Mouse (Mus musculus) limb, embryonic 11.5 days (tissue): ENCODE measurements at regions not wholly inside any gene's neighbourhood (a gene's known extent, or its start where the extent isn't known, plus 50 kb on each side); places are given as distances from the start of the nearest gene placed in this dataset.
"Not testable (repeated sequence)": the region's sequence is repeated elsewhere in the genome, so short reads cannot be mapped to it uniquely, and the experiment has no call there.

Experiments
- ATAC-seq: fragments of 200-750 bp; cut with Nextera tagmentation; 2 replicates; pipeline ENCODE4 v1.8.0; 2017; ENCODE audit warnings: low read depth; ENCODE audit not compliant: insufficient number of reproducible peaks, low FRiP score, low TSS enrichment
- DNase-seq: peaks from one replicate; pipeline ENCODE4 v3.0.0-alpha.2; 2015; ENCODE audit warnings: low spot score
- H3K27ac ChIP-seq: fragments of 300-500 bp; sonication (generic); replicated peaks from 2 replicates; pipeline ENCODE4 v1.5.1; 2014; ENCODE audit warnings: low read depth, mild to moderate bottlenecking, low read length
- H3K27me3 ChIP-seq: fragments of 300-500 bp; sonication (generic); 2 replicates; pipeline ENCODE4 v1.6.1; 2014; ENCODE audit warnings: mild to moderate bottlenecking, low read length, mixed read lengths; ENCODE audit not compliant: control insufficient read depth, insufficient read depth
- H3K36me3 ChIP-seq: fragments of 300-500 bp; sonication (generic); 2 replicates; pipeline ENCODE4 v1.6.1; 2014; ENCODE audit warnings: mild to moderate bottlenecking, low read length, moderate library complexity, mixed read lengths; ENCODE audit not compliant: control insufficient read depth, insufficient read depth
- H3K4me1 ChIP-seq: fragments of 300-500 bp; sonication (generic); 2 replicates; pipeline ENCODE4 v1.6.1; 2014; ENCODE audit warnings: low read length, mixed read lengths; ENCODE audit not compliant: control insufficient read depth, insufficient read depth
- H3K4me2 ChIP-seq: fragments of 300-500 bp; sonication (generic); 2 replicates; pipeline ENCODE4 v1.6.1; 2014; ENCODE audit warnings: low read depth, mild to moderate bottlenecking, moderate library complexity; ENCODE audit not compliant: severe bottlenecking
- H3K4me3 ChIP-seq: fragments of 300-500 bp; sonication (generic); 2 replicates; pipeline ENCODE4 v1.5.1; 2014; ENCODE audit warnings: low read depth, low read length
- H3K9ac ChIP-seq: fragments of 300-500 bp; sonication (generic); 2 replicates; pipeline ENCODE4 v1.6.1; 2014; ENCODE audit warnings: mild to moderate bottlenecking, low read length
- H3K9me3 ChIP-seq: fragments of 300-500 bp; sonication (generic); 2 replicates; pipeline ENCODE4 v1.6.1; 2016; ENCODE audit warnings: low read length; ENCODE audit not compliant: control insufficient read depth
- WGBS: fragments of 180-500 bp; shearing (Covaris S2); extraction: QIAGEN DNeasy Blood & Tissue Kit; methylation state at CpG from one replicate; pipeline ENCODE4 v1.1.7; 2014; 5-methylcytosine and 5-hydroxymethylcytosine counted together

GRCm38 (mm10) chr4:147231381-147231780, 74.1 kb upstream of the Zfp988 start:
- DNase-seq: not testable (repeated sequence)
- WGBS: 85% methylated on average over 2 of the region's 2 CpGs

GRCm38 (mm10) chr4:147231787-147232186, 73.7 kb upstream of the Zfp988 start:
- 89% methylated on average over 3 of the region's 3 CpGs for WGBS
- not testable (repeated sequence) for H3K36me3 ChIP-seq, H3K27ac ChIP-seq, H3K4me3 ChIP-seq, H3K4me2 ChIP-seq, H3K9ac ChIP-seq, DNase-seq, ATAC-seq, H3K4me1 ChIP-seq, H3K9me3 ChIP-seq, H3K27me3 ChIP-seq

More at GRCm38 (mm10) chr4:147231381-147231780, 74.1 kb upstream of the Zfp988 start:
- not testable (repeated sequence) for H3K9me3 ChIP-seq, H3K4me2 ChIP-seq, H3K4me3 ChIP-seq, H3K9ac ChIP-seq, H3K36me3 ChIP-seq, H3K27me3 ChIP-seq, H3K27ac ChIP-seq, ATAC-seq, H3K4me1 ChIP-seq

DNA sequence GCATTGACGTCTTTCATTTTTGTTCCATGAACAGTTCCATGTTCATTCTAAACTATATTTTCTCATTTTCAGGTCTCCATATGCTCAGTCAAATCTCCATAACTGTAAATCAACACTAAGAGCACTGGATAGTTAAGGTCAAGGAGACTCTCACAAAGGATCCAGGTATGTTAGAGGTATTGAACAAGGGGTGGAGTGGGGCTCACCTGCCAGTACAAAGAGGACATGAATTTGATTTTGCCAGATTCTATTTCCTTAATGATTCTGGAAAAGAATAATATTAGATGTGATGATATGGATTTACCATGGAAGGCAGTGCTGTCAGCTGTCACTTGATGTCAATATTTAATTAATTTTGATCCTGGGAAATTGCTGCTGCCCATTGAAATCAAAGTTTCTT, 73.2 kb upstream of the Zfp988 start:
- 97% methylated on average over 1 of the region's 1 CpGs for WGBS
- not testable (repeated sequence) for ATAC-seq, DNase-seq, H3K36me3 ChIP-seq, H3K4me1 ChIP-seq, H3K9me3 ChIP-seq, H3K27ac ChIP-seq, H3K9ac ChIP-seq, H3K4me2 ChIP-seq, H3K27me3 ChIP-seq, H3K4me3 ChIP-seq

GRCm38 (mm10) chr4:147234227-147234626, 71.2 kb upstream of the Zfp988 start:
- not testable (repeated sequence) for H3K9me3 ChIP-seq, H3K4me1 ChIP-seq, H3K36me3 ChIP-seq, DNase-seq, H3K9ac ChIP-seq, H3K4me2 ChIP-seq, H3K27ac ChIP-seq, H3K27me3 ChIP-seq, H3K4me3 ChIP-seq, ATAC-seq
- WGBS: 48% methylated on average over 2 of the region's 2 CpGs

DNA sequence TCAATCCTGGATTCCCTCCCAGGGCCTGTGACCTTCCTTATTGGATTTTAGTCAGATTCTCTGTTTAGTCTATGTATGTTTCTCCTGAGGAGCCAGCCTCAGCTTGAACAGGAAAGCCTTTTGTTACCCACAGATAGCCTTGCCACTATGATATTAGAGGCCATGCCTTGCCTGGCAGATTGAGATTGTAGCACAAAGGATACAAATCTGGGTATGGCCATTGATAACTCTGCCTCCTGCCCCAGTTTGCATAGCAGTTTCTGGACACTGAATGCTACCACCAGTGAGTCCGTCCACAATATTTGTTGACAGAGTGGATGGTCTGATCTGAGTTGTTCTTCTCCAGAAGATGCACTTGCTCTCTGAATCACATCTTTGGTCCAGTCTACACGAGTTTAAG, 70.0 kb upstream of the Zfp988 start:
- not testable (repeated sequence) for ATAC-seq, H3K9me3 ChIP-seq, H3K9ac ChIP-seq, H3K4me2 ChIP-seq, DNase-seq, H3K27ac ChIP-seq, H3K36me3 ChIP-seq, H3K4me3 ChIP-seq, H3K27me3 ChIP-seq, H3K4me1 ChIP-seq
- 61% methylated on average over 2 of the region's 2 CpGs for WGBS

DNA sequence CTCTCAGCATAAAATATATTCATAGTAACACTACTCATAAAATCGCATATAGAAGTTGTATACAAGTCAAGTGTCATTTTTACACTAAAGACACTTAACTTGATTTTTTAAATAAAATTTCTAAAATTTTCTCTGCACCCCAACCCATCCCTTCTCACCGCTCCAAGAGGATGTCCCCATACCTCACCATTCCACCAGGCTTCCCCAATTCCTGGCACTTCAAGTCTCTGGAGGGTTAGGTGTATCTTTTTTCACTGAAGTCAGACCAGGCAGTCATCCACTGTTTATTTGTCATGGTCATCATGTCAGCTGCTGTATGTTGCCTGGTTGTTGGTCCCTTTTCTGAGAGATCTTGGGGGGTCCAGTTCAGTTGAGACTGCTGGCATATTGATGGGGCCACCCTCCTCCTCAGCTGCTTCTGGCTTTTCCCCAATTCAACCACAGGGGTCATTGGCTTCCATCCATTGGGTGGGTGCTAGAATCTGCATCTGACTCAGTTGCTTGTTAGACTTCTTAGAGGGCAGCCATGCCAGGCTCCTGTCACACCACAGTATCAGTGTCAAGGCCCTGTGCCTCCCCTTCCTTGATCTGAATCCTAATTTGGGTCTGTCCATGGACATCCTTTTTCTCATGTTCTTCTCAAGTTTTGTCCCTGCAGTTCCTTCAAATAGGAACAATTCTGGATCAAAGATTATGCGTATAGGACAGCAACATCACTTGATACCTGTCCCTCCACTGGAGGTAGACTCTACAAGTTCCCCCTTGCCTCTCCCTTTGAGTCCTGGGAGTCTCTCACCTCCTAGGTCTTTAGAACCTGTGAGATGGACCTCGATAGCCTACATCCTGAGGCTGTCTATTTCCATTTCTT, 63.9 kb upstream of the Zfp988 start:
- H3K27me3 ChIP-seq, H3K27ac ChIP-seq, H3K9ac ChIP-seq, DNase-seq, H3K4me1 ChIP-seq, H3K4me3 ChIP-seq, H3K9me3 ChIP-seq, H3K4me2 ChIP-seq, H3K36me3 ChIP-seq: not testable (repeated sequence)
- 76% methylated on average over 4 of the region's 4 CpGs for WGBS
- ATAC-seq: peak; percentile 51; the same call in 1 of the 2 replicates

GRCm38 (mm10) chr4:147242183-147242477, 63.3 kb upstream of the Zfp988 start:
- no peak for DNase-seq
- 88% methylated on average over 2 of the region's 2 CpGs for WGBS
- H3K36me3 ChIP-seq: no peaks in the 10 kb centered on the region
- H3K27me3 ChIP-seq: no peaks in the 10 kb centered on the region
- no peak for ATAC-seq
- no peaks in the 10 kb centered on the region for H3K4me1 ChIP-seq
- H3K27ac ChIP-seq: no peak overlapping the region
- H3K4me3 ChIP-seq: no peak overlapping the region
- no peak overlapping the region for H3K9ac ChIP-seq
- peaks cover 10% of the 10 kb centered on the region for H3K9me3 ChIP-seq
- H3K4me2 ChIP-seq: no peak overlapping the region

DNA sequence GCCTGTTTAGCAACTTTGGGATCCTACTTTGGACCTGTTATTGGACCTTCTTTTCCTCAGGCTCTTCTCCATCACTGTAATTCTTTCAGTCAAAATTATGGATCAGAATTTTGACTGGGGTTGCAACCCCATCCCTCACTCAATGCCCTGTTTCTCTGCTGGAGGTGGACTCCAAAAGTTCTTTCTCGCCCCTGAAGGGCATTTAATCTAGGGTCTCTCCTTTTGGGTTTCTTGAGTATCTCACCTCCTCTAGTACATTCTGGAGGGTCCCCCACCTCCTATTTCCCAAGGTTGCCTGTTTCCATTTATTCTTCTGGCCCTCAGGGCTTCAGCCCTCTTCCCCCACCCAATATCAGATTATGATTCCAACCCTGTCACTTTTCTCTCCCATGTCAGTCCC, 56.9 kb upstream of the Zfp988 start:
- H3K4me1 ChIP-seq, H3K9me3 ChIP-seq, H3K36me3 ChIP-seq, ATAC-seq, DNase-seq, H3K4me3 ChIP-seq, H3K9ac ChIP-seq, H3K4me2 ChIP-seq, H3K27me3 ChIP-seq, H3K27ac ChIP-seq: not testable (repeated sequence)
- WGBS: 84% methylated on average over 1 of the region's 1 CpGs
